Mouse (Mus musculus) bone marrow macrophage, adult 2 months (primary cell): ENCODE data around the gene Gse1. TPM values are rescaled to one million over a fixed set of nuclear protein-coding genes. Genes with fewer than 3 reads are reported as not detected.

Experiments used
- H3K27ac ChIP-seq: 2 replicates; pipeline ENCODE4 v1.5.1; 2012; ENCODE audit warnings: low read depth, low read length; ENCODE audit not compliant: insufficient read depth
- H3K4me1 ChIP-seq: 2 replicates; pipeline ENCODE4 v1.6.1; 2012; ENCODE audit warnings: low read length; ENCODE audit not compliant: control insufficient read depth, insufficient read depth
- H3K4me3 ChIP-seq: 2 replicates; pipeline ENCODE4 v1.5.1; 2012; ENCODE audit warnings: mild to moderate bottlenecking, low read length, moderate library complexity; ENCODE audit not compliant: insufficient read depth
- CTCF ChIP-seq: IDR thresholded peaks from 2 replicates; pipeline ENCODE4 v1.5.1; 2012; ENCODE audit warnings: low read depth, mild to moderate bottlenecking, low read length, moderate library complexity
- POLR2A ChIP-seq: IDR thresholded peaks from 2 replicates; pipeline ENCODE4 v1.6.1; 2012; ENCODE audit warnings: mild to moderate bottlenecking, low read depth, low read length, borderline replicate concordance
- polyA plus RNA-seq: library from polyadenylated mRNA; stranded (reverse); fragments of >200 nt; gene quantifications from 2 replicates; pipeline ENCODE4 v1.2.4, GENCODE M21; 2012; ENCODE audit not compliant: missing spikeins, insufficient read depth, insufficient read length

The Gse1 gene
- polyA plus RNA-seq, 1 experiment, result 15.1 TPM

GRCm38 (mm10) chr8:120376215-120376614 is 148.0 kb downstream of the Gse1 start:
- H3K4me3 ChIP-seq, result no peak overlapping the region
- H3K4me1 ChIP-seq, result no peaks in the 10 kb centered on the region
- no peak overlapping the region for H3K27ac ChIP-seq
- TF ChIP-seq POLR2A (no peak), CTCF (no peak)

DNA sequence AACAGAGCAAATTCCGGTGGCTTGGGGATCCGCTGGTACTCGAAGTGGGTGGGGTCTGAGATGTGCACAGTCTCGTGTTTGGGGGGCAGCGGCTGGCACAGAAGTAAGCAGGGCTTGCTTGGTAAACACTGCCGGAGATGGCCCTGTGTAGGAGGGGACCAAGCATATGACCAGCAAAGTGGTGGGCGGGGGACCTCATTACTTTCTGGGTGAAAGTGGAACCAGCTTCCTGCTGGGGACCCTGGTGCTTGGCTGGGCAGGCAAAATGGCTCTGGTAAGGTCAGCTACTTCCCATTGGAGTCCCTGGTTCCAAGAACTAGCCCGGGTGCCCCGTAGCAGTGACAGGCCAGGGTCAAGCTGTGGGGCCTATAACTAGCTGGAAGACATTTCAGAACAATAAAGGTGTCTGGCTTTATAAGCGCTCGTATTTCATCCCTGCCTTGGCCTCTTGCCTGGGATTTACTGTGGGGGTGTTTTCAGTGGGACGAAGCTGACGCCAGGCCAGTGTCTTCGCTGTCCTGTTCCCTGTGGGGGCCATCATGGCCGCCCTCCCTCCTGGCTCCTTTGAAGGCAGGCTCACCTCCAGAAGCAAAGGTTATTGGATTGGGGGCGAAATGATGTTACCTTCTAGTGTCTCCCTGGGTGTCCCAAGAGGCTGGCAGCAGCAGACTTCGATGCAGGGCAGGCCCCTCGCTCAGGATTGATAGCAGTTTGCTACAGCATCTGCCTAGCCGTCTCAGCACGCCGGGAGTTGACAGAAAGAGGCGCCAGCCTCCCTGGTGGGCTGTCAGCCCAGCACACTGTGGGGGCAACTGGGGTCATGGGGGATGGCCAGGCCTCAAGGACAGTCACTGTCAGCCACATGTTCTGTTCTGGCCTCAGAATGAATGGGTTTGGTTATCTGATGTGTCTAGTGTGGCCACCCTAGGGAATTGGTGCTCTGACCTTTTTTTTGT is 148.9 kb downstream of the Gse1 start:
- no peak overlapping the region for H3K4me3 ChIP-seq
- no peak overlapping the region for H3K27ac ChIP-seq
- H3K4me1 ChIP-seq, result no peaks in the 10 kb centered on the region
- no peak for TF ChIP-seq POLR2A
- no peak for TF ChIP-seq CTCF

DNA sequence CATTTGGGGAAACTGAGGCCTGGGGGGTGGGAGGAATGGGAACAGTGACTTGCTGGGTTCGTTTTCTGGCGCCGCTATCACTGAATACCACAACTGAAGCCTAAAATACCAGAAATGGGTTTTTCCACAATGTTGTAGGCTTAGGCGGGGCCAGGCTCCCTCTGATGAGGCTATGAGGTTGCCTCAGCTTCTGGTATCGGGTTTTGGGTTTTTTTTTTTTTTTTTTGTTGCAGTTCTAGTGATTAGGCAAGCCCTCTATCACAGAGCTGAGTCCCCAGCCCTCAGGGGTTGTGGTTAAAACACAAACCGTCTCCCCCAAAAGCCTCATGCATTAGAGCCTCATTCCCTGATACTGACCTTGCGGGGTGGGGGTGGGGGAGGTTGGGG is 149.5 kb downstream of the Gse1 start:
- Histone ChIP-seq H3K27ac (no peak overlapping the region), H3K4me3 (no peak overlapping the region), H3K4me1 (no peaks in the 10 kb centered on the region)
- TF ChIP-seq CTCF, result no peak
- TF ChIP-seq POLR2A, result no peak

DNA sequence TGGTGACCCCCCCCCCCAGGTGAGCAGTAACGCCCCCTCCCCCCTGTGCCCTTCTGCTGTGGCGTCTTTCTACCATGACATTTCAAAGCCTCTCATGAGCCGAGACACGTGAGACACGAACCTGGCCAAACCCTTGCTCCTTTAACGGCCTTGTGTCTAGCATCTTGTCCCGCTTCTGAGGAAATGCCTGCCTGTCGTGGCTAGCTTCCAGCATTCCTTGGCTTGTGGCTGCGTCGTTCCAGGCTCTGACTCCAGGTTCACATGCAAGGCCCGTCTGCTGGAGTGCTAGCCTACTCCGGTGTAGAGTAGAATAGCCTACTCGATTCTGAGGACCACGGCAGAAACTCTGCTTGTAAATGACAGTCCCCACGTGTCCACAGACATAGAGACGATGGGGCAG is 150.1 kb downstream of the Gse1 start:
- H3K4me1 ChIP-seq, result no peaks in the 10 kb centered on the region
- no peak overlapping the region for H3K4me3 ChIP-seq
- no peak for TF ChIP-seq POLR2A
- no peak for TF ChIP-seq CTCF
- no peak overlapping the region for H3K27ac ChIP-seq

GRCm38 (mm10) chr8:120379015-120379414 is 150.8 kb downstream of the Gse1 start:
- TF ChIP-seq CTCF, result no peak
- TF ChIP-seq POLR2A, result no peak
- no peak overlapping the region for H3K27ac ChIP-seq
- no peak overlapping the region for H3K4me3 ChIP-seq
- no peaks in the 10 kb centered on the region for H3K4me1 ChIP-seq

GRCm38 (mm10) chr8:120381865-120382264 is 153.6 kb downstream of the Gse1 start:
- Histone ChIP-seq H3K4me3 (no peak overlapping the region), H3K27ac (no peak overlapping the region), H3K4me1 (no peaks in the 10 kb centered on the region)
- TF ChIP-seq POLR2A (no peak), CTCF (no peak)

- Histone ChIP-seq H3K27ac (no peak overlapping the region), H3K4me3 (no peak overlapping the region), H3K4me1 (no peaks in the 10 kb centered on the region)
- TF ChIP-seq CTCF, result no peak
- no peak for TF ChIP-seq POLR2A
Measured at GRCm38 (mm10) chr8:120382436-120383203, 154.4 kb downstream of the Gse1 start.

DNA sequence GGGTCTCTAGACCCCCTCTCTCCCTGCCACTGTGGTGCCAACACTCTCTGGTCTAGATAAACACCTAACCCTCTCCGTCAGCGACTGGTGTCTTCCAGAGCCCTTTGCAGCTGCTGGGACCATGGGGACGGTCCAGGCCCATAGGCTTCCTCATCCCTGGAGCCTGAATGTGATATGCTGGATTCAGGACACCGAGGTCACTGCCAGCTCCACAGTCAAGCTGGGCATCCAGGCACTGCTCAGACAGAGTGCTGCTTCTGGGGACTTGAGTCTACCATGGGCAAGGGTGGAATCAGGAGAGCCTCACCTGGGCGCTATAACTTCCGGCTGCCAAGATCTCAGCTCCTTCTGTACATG is 154.9 kb downstream of the Gse1 start:
- Histone ChIP-seq H3K4me3 (no peak overlapping the region), H3K27ac (no peak overlapping the region), H3K4me1 (no peaks in the 10 kb centered on the region)
- TF ChIP-seq POLR2A (no peak), CTCF (no peak)

DNA sequence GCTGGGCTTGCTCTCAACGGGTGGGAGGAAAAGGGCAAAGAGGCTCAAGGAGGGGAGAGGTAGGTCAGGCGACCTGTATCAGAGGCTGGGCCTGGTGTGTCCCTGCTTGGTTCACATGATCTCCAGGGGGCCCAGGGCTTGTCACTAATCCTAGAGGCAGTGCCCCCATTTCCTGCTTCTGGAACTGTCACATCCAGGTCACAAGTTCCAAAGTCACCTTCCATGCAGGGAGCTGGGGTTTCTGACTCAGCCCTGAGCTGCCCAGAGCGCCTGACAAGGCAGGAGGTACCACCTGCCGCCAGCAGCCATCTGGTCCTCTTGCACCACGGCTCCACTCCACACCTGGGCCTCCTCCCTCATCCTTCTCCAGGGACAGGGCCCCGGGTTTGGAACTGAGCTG is 155.5 kb downstream of the Gse1 start:
- TF ChIP-seq POLR2A, result no peak
- no peak for TF ChIP-seq CTCF
- Histone ChIP-seq H3K4me3 (no peak overlapping the region), H3K27ac (no peak overlapping the region), H3K4me1 (no peaks in the 10 kb centered on the region)

GRCm38 (mm10) chr8:120384745-120385144 is 156.5 kb downstream of the Gse1 start:
- Histone ChIP-seq H3K4me3 (no peak overlapping the region), H3K27ac (no peak overlapping the region), H3K4me1 (no peaks in the 10 kb centered on the region)
- TF ChIP-seq POLR2A (no peak), CTCF (peak; percentile 39; the same call in 1 of the 2 replicates)
